Mouse (Mus musculus): Measurements from ENCODE around the gene Selp.

DNA sequence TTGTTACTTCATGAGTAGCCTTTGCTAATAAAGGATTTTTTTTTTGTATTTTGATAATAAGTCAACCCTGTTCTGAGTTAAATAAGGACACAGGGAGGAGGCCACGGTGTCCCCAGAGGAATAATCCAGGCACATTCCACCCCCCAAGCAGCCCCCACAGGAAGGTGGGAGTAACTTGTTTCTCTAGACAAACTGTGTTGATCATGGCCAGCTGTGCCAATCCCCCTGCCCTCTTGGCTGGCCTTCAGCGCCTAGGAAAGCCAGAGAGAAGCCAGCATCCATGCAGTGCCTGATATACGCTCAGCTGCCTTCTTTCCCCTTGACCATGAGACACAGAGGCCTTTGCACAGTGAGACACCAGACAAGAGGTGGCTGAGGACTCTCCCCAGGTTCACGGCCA is 84.5 kb downstream of the Selp start:
- TF ChIP-seq CTCF (IDR thresholded peaks at IDR 0.05; ENCODE audit: low read depth), result no peak
- no peak for TF ChIP-seq EP300 (optimal IDR thresholded peaks at IDR 0.05)

Measured in stomach, postnatal 0 days (tissue).